Mouse (Mus musculus) forebrain, embryonic 12.5 days (tissue): Measurements from ENCODE around the gene Zbtb20. TPM values are rescaled to one million over a fixed set of nuclear protein-coding genes. Genes with fewer than 3 reads are reported as not detected.
A peak's percentile ranks its signal among the peaks of the same experiment; 100 is the strongest.

Experiments used
- ATAC-seq: fragments of 200-750 bp; cut with Nextera tagmentation; 2 replicates; pipeline ENCODE4 v1.8.0; 2017; ENCODE audit warnings: moderate TSS enrichment; ENCODE audit not compliant: low FRiP score
- H3K27ac ChIP-seq: fragments of 300-500 bp; sonication (generic); 2 replicates; pipeline ENCODE4 v1.5.1; 2016; ENCODE audit warnings: mild to moderate bottlenecking
- H3K27me3 ChIP-seq: fragments of 300-500 bp; sonication (generic); 2 replicates; pipeline ENCODE4 v1.6.1; 2016; ENCODE audit warnings: mild to moderate bottlenecking
- H3K36me3 ChIP-seq: fragments of 300-500 bp; sonication (generic); replicated peaks from 2 replicates; pipeline ENCODE4 v1.6.1; 2016; ENCODE audit warnings: mild to moderate bottlenecking
- H3K4me1 ChIP-seq: fragments of 300-500 bp; sonication (generic); 2 replicates; pipeline ENCODE4 v1.6.1; 2016
- H3K4me2 ChIP-seq: fragments of 300-500 bp; sonication (generic); 2 replicates; pipeline ENCODE4 v1.6.1; 2016; ENCODE audit warnings: mild to moderate bottlenecking, moderate library complexity
- H3K4me3 ChIP-seq: fragments of 300-500 bp; sonication (generic); replicated peaks from 2 replicates; pipeline ENCODE4 v1.5.1; 2016; ENCODE audit warnings: mild to moderate bottlenecking
- H3K9ac ChIP-seq: fragments of 300-500 bp; sonication (generic); 2 replicates; pipeline ENCODE4 v1.6.1; 2016; ENCODE audit warnings: mild to moderate bottlenecking
- H3K9me3 ChIP-seq: fragments of 300-500 bp; sonication (generic); 2 replicates; pipeline ENCODE4 v1.6.1; 2016
- WGBS: fragments of 180-500 bp; shearing (Covaris S2); methylation state at CpG from one replicate; pipeline ENCODE4 v1.1.7; 2016; 5-methylcytosine and 5-hydroxymethylcytosine counted together
- polyA plus RNA-seq: library from polyadenylated mRNA; unstranded; fragments of >200 nt; fragmentation: Nextera tagmentation; extraction: Ambion mirVana; gene quantifications from 2 replicates; pipeline ENCODE4 v1.2.1, GENCODE M21; 2016

Gene Zbtb20
- polyA plus RNA-seq, 1 experiment from 2014 or later = 73.6 TPM

- Histone ChIP-seq H3K27me3 (no peaks in the 10 kb centered on the region), H3K9ac (peak overlapping the region; percentile 79), H3K4me2 (peak overlapping the region; percentile 66), H3K36me3 (no peaks in the 10 kb centered on the region), H3K9me3 (no peaks in the 10 kb centered on the region), H3K4me3 (peak overlapping the region; percentile 51), H3K4me1 (peaks cover 50% of the 10 kb centered on the region), H3K27ac (peak overlapping the region; percentile 98)
- peak; percentile 28; the same call in 1 of the 2 replicates for ATAC-seq
- 0% methylated on average over 3 of the region's 3 CpGs for WGBS
These were observed 628.5 kb downstream of the Zbtb20 start for GRCm38 (mm10) chr16:43504151-43504550.

GRCm38 (mm10) chr16:43504556-43504955 is 628.9 kb downstream of the Zbtb20 start:
- no peaks in the 10 kb centered on the region for H3K36me3 ChIP-seq
- H3K9me3 ChIP-seq = no peaks in the 10 kb centered on the region
- peak overlapping the region; percentile 66 for H3K4me2 ChIP-seq
- 3% methylated on average over 1 of the region's 1 CpGs for WGBS
- peaks cover 50% of the 10 kb centered on the region for H3K4me1 ChIP-seq
- H3K9ac ChIP-seq = peak overlapping the region; percentile 79
- ATAC-seq = no peak
- H3K27ac ChIP-seq = peak overlapping the region; percentile 98
- no peaks in the 10 kb centered on the region for H3K27me3 ChIP-seq
- peak overlapping the region; percentile 51 for H3K4me3 ChIP-seq

GRCm38 (mm10) chr16:43505314-43505950 is 629.8 kb downstream of the Zbtb20 start:
- Histone ChIP-seq H3K9me3 (no peaks in the 10 kb centered on the region), H3K4me1 (peaks cover 49% of the 10 kb centered on the region), H3K9ac (peak overlapping the region; percentile 78), H3K4me2 (peak overlapping the region; percentile 66), H3K27ac (peak overlapping the region; percentile 93), H3K36me3 (no peaks in the 10 kb centered on the region), H3K27me3 (no peaks in the 10 kb centered on the region), H3K4me3 (peak overlapping the region; percentile 51)
- ATAC-seq = 0 out of 2 replicates have a peak, but pooled peaks have one; percentile 15
- 15% methylated on average over 9 of the region's 9 CpGs for WGBS

GRCm38 (mm10) chr16:43506189-43506751 is 630.6 kb downstream of the Zbtb20 start:
- no peaks in the 10 kb centered on the region for H3K9me3 ChIP-seq
- ATAC-seq = peak; percentile 19; the same call in 1 of the 2 replicates
- H3K9ac ChIP-seq = peak overlapping the region; percentile 78
- peak overlapping the region; percentile 51 for H3K4me3 ChIP-seq
- H3K27ac ChIP-seq = peak overlapping the region; percentile 93
- peak overlapping the region; percentile 66 for H3K4me2 ChIP-seq
- no peaks in the 10 kb centered on the region for H3K27me3 ChIP-seq
- WGBS = 14% methylated on average over 9 of the region's 9 CpGs
- H3K36me3 ChIP-seq = no peaks in the 10 kb centered on the region
- peaks cover 56% of the 10 kb centered on the region for H3K4me1 ChIP-seq

GRCm38 (mm10) chr16:43506771-43507405 is 631.2 kb downstream of the Zbtb20 start:
- Histone ChIP-seq H3K9me3 (no peaks in the 10 kb centered on the region), H3K9ac (peak overlapping the region; percentile 78), H3K27me3 (no peaks in the 10 kb centered on the region), H3K4me2 (peak overlapping the region; percentile 66), H3K27ac (peak overlapping the region; percentile 93), H3K4me1 (peaks cover 60% of the 10 kb centered on the region), H3K4me3 (peak overlapping the region; percentile 51), H3K36me3 (no peaks in the 10 kb centered on the region)
- no peak for ATAC-seq
- WGBS = 6% methylated on average over 10 of the region's 10 CpGs

GRCm38 (mm10) chr16:43508166-43508998 is 632.7 kb downstream of the Zbtb20 start:
- Histone ChIP-seq H3K4me3 (peak overlapping the region; percentile 33), H3K4me1 (peaks cover 48% of the 10 kb centered on the region), H3K9me3 (no peaks in the 10 kb centered on the region), H3K27ac (peak overlapping the region; percentile 75), H3K9ac (peak overlapping the region; percentile 33), H3K27me3 (no peaks in the 10 kb centered on the region), H3K4me2 (peak overlapping the region; percentile 66), H3K36me3 (no peaks in the 10 kb centered on the region)
- ATAC-seq = no peak
- 54% methylated on average over 9 of the region's 9 CpGs for WGBS

GRCm38 (mm10) chr16:43510516-43510915 is 634.8 kb downstream of the Zbtb20 start:
- Histone ChIP-seq H3K4me3 (peak overlapping the region; percentile 21), H3K4me1 (peaks cover 46% of the 10 kb centered on the region)
- WGBS = 49% methylated on average over 5 of the region's 5 CpGs

GRCm38 (mm10) chr16:43511531-43511930 is 635.9 kb downstream of the Zbtb20 start:
- no peak for ATAC-seq
- Histone ChIP-seq H3K9ac (no peak overlapping the region), H3K9me3 (no peaks in the 10 kb centered on the region), H3K27ac (0 out of 2 replicates have a peak overlapping the region, but pooled peaks have one; percentile 8), H3K27me3 (no peaks in the 10 kb centered on the region), H3K4me1 (peaks cover 37% of the 10 kb centered on the region), H3K4me2 (peak overlapping the region; percentile 42), H3K4me3 (0 out of 2 replicates have a peak overlapping the region, but pooled peaks have one; percentile 10), H3K36me3 (no peaks in the 10 kb centered on the region)
- 70% methylated on average over 4 of the region's 4 CpGs for WGBS

More at GRCm38 (mm10) chr16:43510516-43510915, 634.8 kb downstream of the Zbtb20 start:
- ATAC-seq = no peak
- peak overlapping the region; percentile 42 for H3K4me2 ChIP-seq
- H3K27me3 ChIP-seq = no peaks in the 10 kb centered on the region
- no peaks in the 10 kb centered on the region for H3K36me3 ChIP-seq
- peak overlapping the region; percentile 54 for H3K9ac ChIP-seq
- H3K9me3 ChIP-seq = no peaks in the 10 kb centered on the region
- peak overlapping the region; percentile 79 for H3K27ac ChIP-seq

- Histone ChIP-seq H3K27ac (no peak overlapping the region), H3K36me3 (no peaks in the 10 kb centered on the region), H3K4me1 (peaks cover 19% of the 10 kb centered on the region), H3K27me3 (no peaks in the 10 kb centered on the region), H3K4me2 (no peak overlapping the region), H3K9me3 (no peaks in the 10 kb centered on the region), H3K4me3 (no peak overlapping the region), H3K9ac (no peak overlapping the region)
- WGBS = 90% methylated on average over 5 of the region's 5 CpGs
- ATAC-seq = no peak
These were observed 638.3 kb downstream of the Zbtb20 start for GRCm38 (mm10) chr16:43513933-43514332.

- Histone ChIP-seq H3K36me3 (0 out of 2 replicates have a peak, but pooled peaks cover 4% of the 10 kb centered on the region), H3K4me2 (no peak overlapping the region), H3K4me3 (no peak overlapping the region), H3K27me3 (no peaks in the 10 kb centered on the region), H3K4me1 (peaks cover 19% of the 10 kb centered on the region), H3K27ac (no peak overlapping the region), H3K9me3 (no peaks in the 10 kb centered on the region), H3K9ac (no peak overlapping the region)
- 77% methylated on average over 4 of the region's 4 CpGs for WGBS
- ATAC-seq = no peak
These were observed 639.9 kb downstream of the Zbtb20 start for GRCm38 (mm10) chr16:43515538-43515937.

GRCm38 (mm10) chr16:43520274-43520673 is 644.6 kb downstream of the Zbtb20 start:
- Histone ChIP-seq H3K4me3 (no peak overlapping the region), H3K9ac (no peak overlapping the region), H3K27me3 (no peaks in the 10 kb centered on the region), H3K9me3 (no peaks in the 10 kb centered on the region), H3K4me1 (0 out of 2 replicates have a peak, but pooled peaks cover 9% of the 10 kb centered on the region), H3K27ac (no peak overlapping the region), H3K4me2 (no peak overlapping the region), H3K36me3 (0 out of 2 replicates have a peak, but pooled peaks cover 4% of the 10 kb centered on the region)
- ATAC-seq = no peak
- 79% methylated on average over 2 of the region's 2 CpGs for WGBS
